Comparison of ENCODE assay signal across 13 mouse cellular contexts in genomic region chr14:122196851-122197250, GRCm38 (mm10).
"Had no signal": no experiment of that assay in that cellular context is flagged by ENCODE, and none has a peak within 500 bp of the region (broad histone marks: within the 10 kb centered on the region; RNA-seq: fewer than 3 reads in every experiment).

No protein-coding gene starts in this region.

- H3K4me3 ChIP-seq: midbrain, embryonic 13.5 days; midbrain, embryonic 15.5 days; neural tube, embryonic 12.5 days; stomach, embryonic 15.5 days had no signal

- H3K9me3 ChIP-seq: midbrain, embryonic 15.5 days; stomach, embryonic 15.5 days had no signal

- H3K27ac ChIP-seq: midbrain, embryonic 13.5 days; midbrain, embryonic 15.5 days; neural tube, embryonic 12.5 days; stomach, embryonic 15.5 days; stomach, postnatal 0 days had no signal

- H3K27me3 ChIP-seq: midbrain, embryonic 13.5 days; midbrain, embryonic 15.5 days; neural tube, embryonic 12.5 days; stomach, embryonic 15.5 days had no signal

- H3K36me3 ChIP-seq: midbrain, embryonic 13.5 days; midbrain, embryonic 15.5 days; neural tube, embryonic 12.5 days; stomach, embryonic 15.5 days had no signal

- DNase-seq: lung, adult 18-20 months; lung, embryonic 14.5 days; lung, postnatal 10 days; lung, postnatal 4 days; right cerebral cortex, postnatal 14 days; thymus, adult 2 months; thymus, postnatal 25 days; thymus, postnatal 4 days had no signal

- H3K4me1 ChIP-seq: midbrain, embryonic 13.5 days; midbrain, embryonic 15.5 days; neural tube, embryonic 12.5 days; stomach, embryonic 15.5 days had no signal
